Mouse (Mus musculus) stomach, postnatal 0 days (tissue): ENCODE data around the gene Fubp1. TPM values are rescaled to one million over a fixed set of nuclear protein-coding genes. Genes with fewer than 3 reads are reported as not detected.

Source experiments
- ATAC-seq: fragments of 200-750 bp; cut with Nextera tagmentation; 2 replicates; pipeline ENCODE4 v1.8.0; 2017; ENCODE audit not compliant: low FRiP score, low TSS enrichment
- DNase-seq: peaks from one replicate; pipeline ENCODE4 v3.0.0-alpha.2; 2016; ENCODE audit warnings: low spot score
- H3K27ac ChIP-seq: fragments of 300-500 bp; sonication (generic); replicated peaks from 2 replicates; pipeline ENCODE4 v1.5.1; 2014; ENCODE audit warnings: mild to moderate bottlenecking, control low read depth
- H3K27me3 ChIP-seq: fragments of 300-500 bp; sonication (generic); 2 replicates; pipeline ENCODE4 v1.6.1; 2014; ENCODE audit warnings: low read length; ENCODE audit not compliant: control insufficient read depth, insufficient read depth
- H3K36me3 ChIP-seq: fragments of 300-500 bp; sonication (generic); 2 replicates; pipeline ENCODE4 v1.6.1; 2014; ENCODE audit warnings: low read length, mixed read lengths; ENCODE audit not compliant: control insufficient read depth, insufficient read depth
- H3K4me1 ChIP-seq: fragments of 300-500 bp; sonication (generic); replicated peaks from 2 replicates; pipeline ENCODE4 v1.6.1; 2014; ENCODE audit warnings: antibody characterized with exemption; ENCODE audit not compliant: control insufficient read depth, insufficient read depth
- H3K4me2 ChIP-seq: fragments of 300-500 bp; sonication (generic); replicated peaks from 2 replicates; pipeline ENCODE4 v1.6.1; 2014; ENCODE audit warnings: low read depth, mild to moderate bottlenecking, control low read depth, moderate library complexity
- H3K4me3 ChIP-seq: fragments of 300-500 bp; sonication (generic); 2 replicates; pipeline ENCODE4 v1.5.1; 2014; ENCODE audit warnings: low read depth, low read length, control low read depth
- H3K9ac ChIP-seq: fragments of 300-500 bp; sonication (generic); 2 replicates; pipeline ENCODE4 v1.6.1; 2014; ENCODE audit warnings: mild to moderate bottlenecking, low read length, control low read depth, mixed read lengths
- H3K9me3 ChIP-seq: fragments of 300-500 bp; sonication (generic); 2 replicates; pipeline ENCODE4 v1.6.1; 2016; ENCODE audit warnings: low read length; ENCODE audit not compliant: control insufficient read depth
- CTCF ChIP-seq: IDR thresholded peaks from 2 replicates; pipeline ENCODE4 v1.5.1; 2016; ENCODE audit warnings: antibody characterized with exemption, low read depth, mild to moderate bottlenecking, moderate library complexity
- EP300 ChIP-seq: optimal IDR thresholded peaks from 2 replicates; pipeline ENCODE3; 2016; ENCODE audit warnings: antibody characterized with exemption
- WGBS: fragments of 180-500 bp; shearing (Covaris S2); extraction: QIAGEN DNeasy Blood & Tissue Kit; methylation state at CpG from one replicate; pipeline ENCODE4 v1.1.7; 2014; 5-methylcytosine and 5-hydroxymethylcytosine counted together
- polyA plus RNA-seq: library from polyadenylated mRNA; unstranded; fragments of >200 nt; fragmentation: Nextera tagmentation; extraction: Ambion mirVana; gene quantifications from 2 replicates; pipeline ENCODE4 v1.2.1, GENCODE M21; 2015

Fubp1 gene
- polyA plus RNA-seq, 1 experiment from 2014 or later, result 60.2 TPM

DNA sequence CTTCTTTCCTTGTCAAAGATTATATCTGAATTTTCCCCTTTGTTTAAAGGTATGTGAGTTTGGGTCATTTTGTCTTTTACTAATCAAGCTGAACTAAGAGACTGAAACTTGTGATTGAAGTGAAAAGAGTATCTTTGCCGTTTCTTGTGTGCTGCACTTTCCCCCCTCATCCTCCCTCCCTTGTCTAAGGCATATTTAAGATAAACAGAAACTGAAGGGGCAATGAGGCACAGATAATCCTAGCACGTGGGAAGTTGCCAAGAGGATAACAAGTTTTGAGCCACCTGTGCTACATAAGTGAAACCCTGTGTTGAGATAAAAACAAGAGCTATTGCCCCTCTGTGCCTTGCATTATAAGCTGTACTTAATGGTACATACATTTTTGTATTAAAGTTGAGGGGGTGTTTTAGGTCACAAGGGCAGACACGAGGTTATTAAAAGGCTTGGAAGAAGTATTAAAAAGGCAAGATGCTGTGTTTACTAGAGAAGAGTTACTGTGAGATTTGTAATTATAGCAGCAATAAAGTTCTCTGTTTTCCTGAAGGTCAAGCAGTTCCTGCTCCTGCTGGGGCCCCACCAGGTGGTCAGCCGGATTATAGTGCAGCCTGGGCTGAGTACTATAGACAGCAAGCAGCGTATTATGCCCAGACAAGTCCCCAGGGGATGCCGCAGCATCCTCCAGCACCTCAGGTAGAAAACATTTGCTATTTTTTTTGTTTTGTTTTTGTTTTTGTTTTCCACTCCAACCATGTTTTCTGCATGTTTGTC is 21.3 kb downstream of the Fubp1 start:
- Histone ChIP-seq H3K27me3 (no peaks in the 10 kb centered on the region), H3K4me3 (no peak overlapping the region), H3K4me2 (no peak overlapping the region), H3K9ac (no peak overlapping the region), H3K36me3 (peaks cover 13% of the 10 kb centered on the region; the same call in 1 of the 2 replicates), H3K9me3 (no peaks in the 10 kb centered on the region), H3K27ac (no peak overlapping the region), H3K4me1 (no peaks in the 10 kb centered on the region)
- TF ChIP-seq CTCF (peak; percentile 9; the same call in 1 of the 2 replicates), EP300 (no peak)
- ATAC-seq (no peak), DNase-seq (no peak)
- 49% methylated on average over 6 of the region's 6 CpGs for WGBS

DNA sequence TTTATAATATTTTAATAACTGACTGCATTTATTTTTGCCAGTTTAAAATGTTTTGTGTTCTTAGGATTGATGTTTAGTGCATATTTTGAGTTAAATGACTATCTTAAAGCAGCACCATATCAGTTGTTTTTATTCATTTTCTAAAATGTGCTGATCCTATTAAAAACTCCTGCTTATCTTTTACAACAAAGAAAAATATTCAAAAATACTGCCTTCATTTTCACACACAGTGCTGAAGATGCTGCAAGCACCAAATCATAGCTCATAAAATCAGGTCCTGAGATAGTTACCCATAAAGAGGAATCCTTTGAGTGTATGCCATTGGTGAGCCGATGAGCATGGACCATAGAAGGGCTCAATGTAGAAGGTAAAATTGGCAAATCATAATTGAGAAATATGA is 25.0 kb downstream of the Fubp1 start:
- Histone ChIP-seq H3K4me1 (no peaks in the 10 kb centered on the region), H3K9me3 (no peaks in the 10 kb centered on the region), H3K9ac (no peak overlapping the region), H3K27me3 (no peaks in the 10 kb centered on the region), H3K36me3 (peaks cover 6% of the 10 kb centered on the region; the same call in 1 of the 2 replicates), H3K4me2 (no peak overlapping the region), H3K27ac (no peak overlapping the region), H3K4me3 (no peak overlapping the region)
- ATAC-seq, result no peak
- DNase-seq, result no peak
- WGBS, result 93% methylated on average over 1 of the region's 1 CpGs
- TF ChIP-seq CTCF (no peak), EP300 (no peak)

DNA sequence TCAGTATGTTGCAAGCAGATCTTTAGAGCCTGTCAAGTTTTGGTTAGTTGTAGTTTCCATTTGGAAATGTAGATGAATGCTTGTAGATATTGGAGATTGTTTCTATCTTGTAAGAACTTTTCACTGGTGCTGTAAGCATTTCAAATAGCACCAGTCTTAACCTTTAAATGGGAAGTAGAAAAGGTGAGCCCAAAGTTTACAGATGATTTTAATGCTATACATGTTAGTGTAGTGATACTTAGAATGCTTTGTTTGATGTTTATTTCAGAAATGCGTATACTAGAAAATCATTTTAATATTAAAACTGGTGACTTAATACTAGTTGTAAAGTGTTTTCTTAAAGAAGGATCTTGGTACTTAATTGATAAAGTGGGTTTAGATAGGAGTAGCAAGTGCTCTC is 25.6 kb downstream of the Fubp1 start:
- H3K27ac ChIP-seq, result no peak overlapping the region
- ATAC-seq (no peak), DNase-seq (no peak)
- H3K4me1 ChIP-seq, result no peaks in the 10 kb centered on the region
- no peak overlapping the region for H3K4me3 ChIP-seq
- H3K9ac ChIP-seq, result no peak overlapping the region
- no peaks in the 10 kb centered on the region for H3K27me3 ChIP-seq
- 93% methylated on average over 1 of the region's 1 CpGs for WGBS
- no peak overlapping the region for H3K4me2 ChIP-seq
- peaks cover 6% of the 10 kb centered on the region; the same call in 1 of the 2 replicates for H3K36me3 ChIP-seq
- H3K9me3 ChIP-seq, result no peaks in the 10 kb centered on the region
- no peak for TF ChIP-seq EP300

DNA sequence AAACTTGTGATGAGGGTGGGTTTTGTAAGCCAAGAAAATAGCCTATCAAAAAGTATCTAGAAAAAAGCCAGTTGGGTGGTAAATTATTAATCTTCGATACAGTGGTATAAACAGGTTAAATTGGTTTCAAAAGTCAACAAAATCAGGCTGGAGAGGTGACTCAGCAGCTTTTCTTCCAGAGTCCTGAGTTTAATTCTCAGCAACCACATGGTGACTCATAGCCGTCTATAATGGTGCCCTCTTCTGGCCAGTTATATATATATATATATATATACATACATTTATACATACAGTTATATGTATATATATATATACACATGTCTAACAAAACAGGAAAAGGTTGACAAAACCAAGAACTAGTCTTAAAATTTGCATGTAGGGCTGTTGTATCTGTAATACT is 28.6 kb downstream of the Fubp1 start:
- H3K27me3 ChIP-seq, result no peaks in the 10 kb centered on the region
- no peak overlapping the region for H3K4me3 ChIP-seq
- H3K4me1 ChIP-seq, result no peaks in the 10 kb centered on the region
- WGBS, result 28% methylated on average over 2 of the region's 2 CpGs
- TF ChIP-seq CTCF (peak; percentile 40), EP300 (no peak)
- H3K9me3 ChIP-seq, result no peaks in the 10 kb centered on the region
- H3K4me2 ChIP-seq, result no peak overlapping the region
- ATAC-seq (peak; percentile 92), DNase-seq (peak; percentile 38)
- 0 out of 2 replicates have a peak, but pooled peaks cover 3% of the 10 kb centered on the region for H3K36me3 ChIP-seq
- H3K27ac ChIP-seq, result no peak overlapping the region
- no peak overlapping the region for H3K9ac ChIP-seq

DNA sequence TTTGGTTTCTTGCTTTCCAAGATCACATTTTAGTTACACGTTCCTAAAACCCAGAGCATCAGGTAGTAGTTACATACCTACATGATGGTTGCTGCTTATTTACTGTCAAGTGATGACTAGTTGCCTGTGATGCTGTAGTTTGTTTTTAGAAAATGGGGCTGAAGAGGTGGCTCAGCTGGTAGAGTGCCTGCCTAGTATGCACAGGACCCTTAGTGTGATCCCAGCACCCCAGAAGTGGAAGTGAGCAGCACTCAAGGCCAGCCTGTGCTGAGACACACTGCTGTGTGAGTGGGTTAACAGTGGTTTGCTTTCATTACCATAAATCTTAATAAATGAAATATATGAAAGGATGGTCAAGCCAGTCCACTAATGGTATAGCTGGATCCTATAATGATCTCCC is 29.4 kb downstream of the Fubp1 start:
- no peak for ATAC-seq
- TF ChIP-seq EP300 (no peak), CTCF (no peak)
- Histone ChIP-seq H3K4me1 (no peaks in the 10 kb centered on the region), H3K4me3 (no peak overlapping the region), H3K27me3 (no peaks in the 10 kb centered on the region), H3K9me3 (no peaks in the 10 kb centered on the region), H3K36me3 (0 out of 2 replicates have a peak, but pooled peaks cover under 1% of the 10 kb centered on the region), H3K9ac (no peak overlapping the region), H3K4me2 (no peak overlapping the region), H3K27ac (no peak overlapping the region)
- WGBS, result 90% methylated on average over 1 of the region's 1 CpGs
- DNase-seq, result no peak

DNA sequence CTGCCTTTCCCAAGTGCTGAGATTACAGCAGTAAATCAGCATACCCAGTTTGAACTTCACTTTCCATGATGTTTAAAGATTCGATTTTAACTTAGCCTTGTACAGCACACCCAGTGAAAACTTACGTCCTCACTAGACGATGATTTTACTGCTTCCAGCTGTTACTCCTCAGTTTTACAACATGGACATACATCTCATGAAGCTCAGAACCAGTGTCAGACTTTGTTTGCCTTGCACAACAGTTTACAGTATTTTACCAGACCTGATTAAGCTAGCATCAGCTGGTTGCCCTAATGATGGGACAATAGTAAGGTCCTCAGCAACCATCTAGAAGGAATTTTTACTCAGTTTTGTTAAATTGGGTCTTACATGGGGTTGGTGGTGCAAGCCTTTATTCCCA is 30.9 kb downstream of the Fubp1 start:
- no peak overlapping the region for H3K4me3 ChIP-seq
- TF ChIP-seq EP300, result no peak
- no peak for TF ChIP-seq CTCF
- H3K9me3 ChIP-seq, result no peaks in the 10 kb centered on the region
- H3K27me3 ChIP-seq, result no peaks in the 10 kb centered on the region
- no peak overlapping the region for H3K9ac ChIP-seq
- no peak overlapping the region for H3K27ac ChIP-seq
- H3K4me1 ChIP-seq, result no peaks in the 10 kb centered on the region
- 74% methylated on average over 3 of the region's 3 CpGs for WGBS
- H3K36me3 ChIP-seq, result no peaks in the 10 kb centered on the region
- no peak overlapping the region for H3K4me2 ChIP-seq
- ATAC-seq (no peak), DNase-seq (no peak)
